Comparison of ENCODE assay signal across 8 mouse cellular contexts in genomic region chr6:125166051-125166751, GRCm38 (mm10). TPM values are rescaled to one million over a fixed set of nuclear protein-coding genes. Genes with fewer than 3 reads are reported as not detected.
DNase-seq lines count a peak whose midpoint lies in the region; ATAC-seq and TF ChIP-seq lines count a peak whose summit lies in the region.

Gapdh (minus strand) TSS chr6:125166467.

- peak; percentile 21 for ATAC-seq in limb, embryonic 14.5 days (ENCODE audit: low FRiP score, low read depth)
- no peak for ATAC-seq in midbrain, embryonic 14.5 days (ENCODE audit: low FRiP score, low TSS enrichment)

- no peaks in the 10 kb centered on the region for H3K27me3 ChIP-seq in limb, embryonic 14.5 days (ENCODE audit: control insufficient read depth, insufficient read depth, low read length)
- H3K27me3 ChIP-seq in midbrain, embryonic 14.5 days (ENCODE audit: control insufficient read depth, insufficient read depth, low read length): no peaks in the 10 kb centered on the region

- peak within 1 kb of the TSS; percentile 88 for H3K27ac ChIP-seq in limb, embryonic 14.5 days (replicated peaks; ENCODE audit: low read depth, low read length)
- peak within 1 kb of the TSS; percentile 89 for H3K27ac ChIP-seq in midbrain, embryonic 14.5 days (replicated peaks; ENCODE audit: low read depth, low read length)

- H3K9me3 ChIP-seq in limb, embryonic 14.5 days (ENCODE audit: control insufficient read depth, low read length): no peaks in the 10 kb centered on the region
- no peaks in the 10 kb centered on the region for H3K9me3 ChIP-seq in midbrain, embryonic 14.5 days (ENCODE audit: control insufficient read depth, low read length)

- peak within 1 kb of the TSS; percentile 91 for H3K4me2 ChIP-seq in limb, embryonic 14.5 days (replicated peaks; ENCODE audit: low read depth, low read length, severe bottlenecking)
- peak within 1 kb of the TSS; percentile 79 for H3K4me2 ChIP-seq in midbrain, embryonic 14.5 days (ENCODE audit: low read length)

- TF ChIP-seq POLR2A in limb, embryonic 14.5 days (IDR thresholded peaks at IDR 0.05; ENCODE audit: borderline replicate concordance, extremely low read depth, insufficient read depth, insufficient read length): no peak

- DNase-seq in A20 (ENCODE audit: low read depth, low spot score) (peak; percentile 89), adipocyte (ENCODE audit: low spot score) (peak; percentile 97)
- peak; percentile 87 for DNase-seq in embryo, embryonic 9.5 days (ENCODE audit: extremely low spot score)
- DNase-seq in heart, adult 18-20 months: peak; percentile 93 to 96
- peak; percentile 90 for DNase-seq in kidney, adult 11 months
- peak; percentile 70 for DNase-seq in limb, embryonic 14.5 days (ENCODE audit: low spot score)
- DNase-seq in midbrain, embryonic 14.5 days: peak; percentile 69
- peak; percentile 24 for DNase-seq in thymus, postnatal 25 days

- H3K4me1 ChIP-seq in limb, embryonic 14.5 days (ENCODE audit: control insufficient read depth, insufficient read depth, low read length): peaks cover 28% of the 10 kb centered on the region
- peaks cover 27% of the 10 kb centered on the region for H3K4me1 ChIP-seq in midbrain, embryonic 14.5 days (ENCODE audit: control insufficient read depth, insufficient read depth, low read length)

- H3K4me3 ChIP-seq in limb, embryonic 14.5 days (replicated peaks; ENCODE audit: low read length): peak within 1 kb of the TSS; percentile 96
- H3K4me3 ChIP-seq in midbrain, embryonic 14.5 days (replicated peaks; ENCODE audit: low read depth, low read length): peak within 1 kb of the TSS; percentile 80

- peaks cover 71% of the 10 kb centered on the region for H3K36me3 ChIP-seq in limb, embryonic 14.5 days (ENCODE audit: control insufficient read depth, insufficient read depth, low read length)
- H3K36me3 ChIP-seq in midbrain, embryonic 14.5 days (ENCODE audit: control insufficient read depth, insufficient read depth, low read length): peaks cover 61% of the 10 kb centered on the region

- H3K9ac ChIP-seq in limb, embryonic 14.5 days (ENCODE audit: low read depth, low read length, severe bottlenecking): peak within 1 kb of the TSS; percentile 96
- peak within 1 kb of the TSS; percentile 91 for H3K9ac ChIP-seq in midbrain, embryonic 14.5 days (replicated peaks; ENCODE audit: low read length)

- 3% methylated on average over 18 of the region's 18 CpGs for WGBS in limb, embryonic 14.5 days
- WGBS in midbrain, embryonic 14.5 days: 1% methylated on average over 18 of the region's 18 CpGs

RNA-seq across cellular contexts. Expression of gene Gapdh, which starts in this region (rescaled TPM):
- 1,000 to 10,000 TPM; 4,422 to 5,568 TPM for total RNA-seq in heart, adult 18-20 months (2021)
- polyA plus RNA-seq in limb, embryonic 14.5 days (2012; rRNA removed): 3,758 and 4,454 TPM in 2 replicates
- 1,656 and 1,691 TPM in 2 replicates for polyA plus RNA-seq in limb, embryonic 14.5 days (2014; fragmentation: Nextera tagmentation; extraction: Ambion mirVana)
- polyA plus RNA-seq in midbrain, embryonic 14.5 days (2014; fragmentation: Nextera tagmentation; extraction: Ambion mirVana): 1,501 and 1,547 TPM in 2 replicates

Comparison
In these comparisons a context has a peak if more than half of its experiments do, and no peak if none do; other contexts are left out.
1. DNase-seq: peak in every context shown above with its lines; median percentile 97 in adipocyte; 94 in heart, adult 18-20 months; 90 in kidney, adult 11 months; 89 in A20; 87 in embryo, embryonic 9.5 days; 70 in limb, embryonic 14.5 days; 69 in midbrain, embryonic 14.5 days; 24 in thymus, postnatal 25 days.